Mouse (Mus musculus) hematopoietic stem cell, adult 5-6 weeks (primary cell): Measurements from ENCODE around the gene Cpne6. TPM values are rescaled to one million over a fixed set of nuclear protein-coding genes. Genes with fewer than 3 reads are reported as not detected.

Experiments
- ATAC-seq, 2 experiments: fragments of 125-278 bp in 1 of 2; replicated peaks in 1 of 2; 2 replicates each; pipeline ENCODE4 v1.8.0; 2016 to 2017; ENCODE audit warnings: inconsistent platforms in 2 of 2, mild to moderate bottlenecking in 2 of 2, moderate number of reproducible peaks in 2 of 2, low read depth in 1 of 2, moderate TSS enrichment in 1 of 2; ENCODE audit not compliant: low FRiP score in 2 of 2, poor library complexity in 2 of 2, severe bottlenecking in 2 of 2, insufficient read depth in 1 of 2, low TSS enrichment in 1 of 2
- total RNA-seq: library from RNA; stranded (forward); fragments of 172-1452, 232-1000 nt; gene quantifications from 2 replicates; pipeline ENCODE4 v1.2.3, GENCODE M21; 2017

Cpne6 gene
- total RNA-seq, 1 experiment from 2014 or later = not detected

DNA sequence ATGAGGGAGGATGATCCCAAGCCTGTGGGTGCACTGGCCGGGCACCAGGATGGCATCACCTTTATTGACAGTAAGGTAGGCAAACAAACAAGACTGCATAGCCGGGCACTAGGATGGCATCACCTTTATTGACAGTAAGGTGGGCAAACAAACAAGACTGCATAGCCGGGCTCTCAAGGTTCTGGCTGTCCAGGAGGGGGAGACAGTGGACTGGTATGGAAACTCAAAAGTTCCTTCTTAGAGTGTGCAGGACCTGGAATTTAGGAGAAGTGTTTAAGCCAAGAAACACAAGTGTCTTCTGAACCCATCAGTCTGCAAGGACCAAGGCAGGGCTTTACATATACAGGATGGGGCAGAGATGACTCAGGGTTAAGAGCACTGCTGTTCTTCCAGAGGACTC, 55.5 kb downstream of the Cpne6 start:
- ATAC-seq = no peak

Other genes starting within 250 kb of the Cpne6 start
- gene Dhrs4, start 31.7 kb upstream of the Cpne6 start, total RNA-seq = 68.5 and 99.2 TPM in 2 replicates
- gene Carmil3, start 19.8 kb upstream of the Cpne6 start, total RNA-seq = 2.3 and 2.7 TPM in 2 replicates
- gene Nrl, start 14.5 kb downstream of the Cpne6 start, total RNA-seq = not detected in 2 replicates
- gene Pck2, start 29.8 kb downstream of the Cpne6 start, total RNA-seq = 50.8 and 58.0 TPM in 2 replicates
- gene Dcaf11, start 49.6 kb downstream of the Cpne6 start, total RNA-seq = 47.6 and 53.3 TPM in 2 replicates
- gene A730061H03Rik, start 50.0 kb downstream of the Cpne6 start, total RNA-seq = 3.4 TPM in 1 of 2 replicates, not detected in the other
- not detected in 2 replicates for gene Fitm1, start 65.2 kb downstream of the Cpne6 start, total RNA-seq
- gene Psme1, start 67.7 kb downstream of the Cpne6 start, total RNA-seq = 367 and 390 TPM in 2 replicates
- 8.5 and 8.9 TPM in 2 replicates for gene Emc9, start 74.9 kb downstream of the Cpne6 start, total RNA-seq
- gene Psme2, start 80.7 kb downstream of the Cpne6 start, total RNA-seq = 189 and 244 TPM in 2 replicates
- gene Rnf31, start 81.3 kb downstream of the Cpne6 start, total RNA-seq = 11.5 and 19.8 TPM in 2 replicates
- 61.3 and 91.7 TPM in 2 replicates for gene Irf9, start 93.1 kb downstream of the Cpne6 start, total RNA-seq
- gene Rec8, start 107.6 kb downstream of the Cpne6 start, total RNA-seq = 15.4 and 17.9 TPM in 2 replicates
- 14.3 and 35.2 TPM in 2 replicates for gene Ipo4, start 125.5 kb downstream of the Cpne6 start, total RNA-seq
- gene Gm49378, start 127.5 kb downstream of the Cpne6 start, total RNA-seq = 1.8 and 8.2 TPM in 2 replicates
- gene Tm9sf1, start 133.4 kb downstream of the Cpne6 start, total RNA-seq = 48.5 and 55.1 TPM in 2 replicates
- gene Tssk4, start 139.7 kb downstream of the Cpne6 start, total RNA-seq = 0.40 and 0.94 TPM in 2 replicates
- gene Mdp1, start 150.1 kb downstream of the Cpne6 start, total RNA-seq = 29.1 and 31.1 TPM in 2 replicates
- gene Gmpr2, start 161.5 kb downstream of the Cpne6 start, total RNA-seq = 30.7 and 38.3 TPM in 2 replicates
- 209 and 317 TPM in 2 replicates for gene Nedd8, start 161.7 kb downstream of the Cpne6 start, total RNA-seq
- 27.3 and 34.1 TPM in 2 replicates for gene Tinf2, start 171.4 kb downstream of the Cpne6 start, total RNA-seq
- gene Tgm1, start 203.5 kb downstream of the Cpne6 start, total RNA-seq = 1.3 and 5.8 TPM in 2 replicates
- 17.2 and 17.9 TPM in 2 replicates for gene Rabggta, start 211.8 kb downstream of the Cpne6 start, total RNA-seq
- gene Dhrs1, start 235.2 kb downstream of the Cpne6 start, total RNA-seq = 25.3 TPM in 2 replicates
- 16.6 and 20.9 TPM in 2 replicates for gene Nop9, start 235.2 kb downstream of the Cpne6 start, total RNA-seq
- not detected in 2 replicates for gene Cideb, start 248.0 kb downstream of the Cpne6 start, total RNA-seq